Mouse (Mus musculus) spleen, postnatal 4 days (tissue): Measurements from ENCODE around the gene Shroom1.
A peak's percentile ranks its signal among the peaks of the same experiment; 100 is the strongest.

Experiments
- DNase-seq, 2 experiments: peaks; one replicate each; pipeline ENCODE4 v3.0.0; 2022; ENCODE audit warnings: low spot score in 2 of 2

Gene Shroom1

GRCm38 (mm10) chr11:53479783-53480301 is 22.8 kb downstream of the Shroom1 start, which contains the start of the genes Gm9945 and Sowaha:
Gene Gm9945, plus strand, starts transcription at chr11:53480166.
Gene Sowaha, minus strand, starts transcription at chr11:53480274.
- DNase-seq = peak in 1 of 2 experiments; percentile 70

- DNase-seq = peak in 1 of 2 experiments; percentile 68
These were observed 24.2 kb downstream of the Shroom1 start for GRCm38 (mm10) chr11:53481088-53481730.

GRCm38 (mm10) chr11:53483159-53483891 is 26.3 kb downstream of the Shroom1 start:
- DNase-seq = peak; percentile 63 to 75

GRCm38 (mm10) chr11:53485719-53486118 is 28.7 kb downstream of the Shroom1 start:
- DNase-seq = no peak

- no peak for DNase-seq
These were observed 29.3 kb downstream of the Shroom1 start for GRCm38 (mm10) chr11:53486351-53486750.

- DNase-seq = peak in 1 of 2 experiments; percentile 71
These were observed 30.0 kb downstream of the Shroom1 start for GRCm38 (mm10) chr11:53486822-53487594.

GRCm38 (mm10) chr11:53489007-53489406 is 32.0 kb downstream of the Shroom1 start:
- DNase-seq = no peak

GRCm38 (mm10) chr11:53489421-53489820 is 32.4 kb downstream of the Shroom1 start:
- no peak for DNase-seq

- no peak for DNase-seq
These were observed 35.0 kb downstream of the Shroom1 start for GRCm38 (mm10) chr11:53491954-53492401.

- DNase-seq = no peak
These were observed 36.4 kb downstream of the Shroom1 start for GRCm38 (mm10) chr11:53493243-53493955.

GRCm38 (mm10) chr11:53495417-53495816 is 38.4 kb downstream of the Shroom1 start:
- DNase-seq = no peak

GRCm38 (mm10) chr11:53496946-53497345 is 39.9 kb downstream of the Shroom1 start:
- DNase-seq = no peak

GRCm38 (mm10) chr11:53500569-53500968 is 43.6 kb downstream of the Shroom1 start:
- DNase-seq = no peak

GRCm38 (mm10) chr11:53502039-53502765 is 45.2 kb downstream of the Shroom1 start:
- no peak for DNase-seq

- no peak for DNase-seq
These were observed 46.7 kb downstream of the Shroom1 start for GRCm38 (mm10) chr11:53503738-53504137.

- DNase-seq = no peak
These were observed 47.4 kb downstream of the Shroom1 start for GRCm38 (mm10) chr11:53504376-53504775.

- no peak for DNase-seq
These were observed 48.1 kb downstream of the Shroom1 start for GRCm38 (mm10) chr11:53505026-53505663.

GRCm38 (mm10) chr11:53507098-53507805 is 50.2 kb downstream of the Shroom1 start:
- no peak for DNase-seq

GRCm38 (mm10) chr11:53508152-53508551 is 51.1 kb downstream of the Shroom1 start:
- no peak for DNase-seq
